ENCODE assay signal across 12 mouse cellular contexts in the genomic region with DNA sequence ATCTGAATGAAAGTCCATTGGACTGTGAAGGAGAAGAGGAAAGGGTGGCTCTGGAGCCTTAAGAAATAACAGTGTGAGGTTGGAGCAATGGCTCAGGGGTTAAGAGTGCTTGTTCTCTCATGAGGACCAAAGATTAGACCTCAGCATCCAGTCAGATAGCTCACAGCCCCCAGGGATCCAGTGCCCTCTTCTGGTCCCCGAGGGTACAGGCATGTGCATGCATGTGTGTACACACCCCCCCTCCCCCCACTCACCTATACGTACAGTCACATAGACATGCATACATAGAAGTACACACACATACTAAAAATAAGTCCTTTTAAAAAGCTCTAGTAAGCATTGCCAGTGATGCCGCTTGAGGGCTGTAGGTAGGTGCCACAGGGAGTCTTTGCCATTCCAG.
A peak's percentile ranks its signal among the peaks of the same experiment; 100 is the strongest.
DNase-seq lines count a peak whose midpoint lies in the region; ATAC-seq and TF ChIP-seq lines count a peak whose summit lies in the region.
"Had no signal": no experiment of that assay in that cellular context is flagged by ENCODE, and none has a peak within 500 bp of the region (broad histone marks: within the 10 kb centered on the region; RNA-seq: fewer than 3 reads in every experiment).

No protein-coding gene starts in this region.

- H3K4me3 ChIP-seq in bone marrow, adult 2 months (replicated peaks; ENCODE audit: control insufficient read depth, low read depth, low read length) = no peak overlapping the region
- H3K4me3 ChIP-seq: hindbrain, embryonic 15.5 days; limb, embryonic 12.5 days; midbrain, embryonic 12.5 days had no signal

- TF ChIP-seq POLR2A in bone marrow, adult 2 months (IDR thresholded peaks at IDR 0.05; ENCODE audit: borderline replicate concordance, control insufficient read depth, low read depth, low read length) = no peak

- no peak overlapping the region for H3K27ac ChIP-seq in bone marrow, adult 2 months (ENCODE audit: control insufficient read depth, insufficient read depth, low read depth, low read length, poor library complexity)
- H3K27ac ChIP-seq: hindbrain, embryonic 15.5 days; limb, embryonic 12.5 days; midbrain, embryonic 12.5 days had no signal

- peaks cover 1% of the 10 kb centered on the region for H3K4me1 ChIP-seq in bone marrow, adult 2 months (ENCODE audit: control insufficient read depth, insufficient read depth, low read length)

- WGBS in bone marrow, adult 2 months = 67% methylated on average over 3 of the region's 3 CpGs

- ATAC-seq in erythroblast, adult 5-6 weeks (replicated peaks; ENCODE audit: low FRiP score, poor library complexity, severe bottlenecking) = no peak

- TF ChIP-seq CTCF in bone marrow, adult 2 months (IDR thresholded peaks at IDR 0.05; ENCODE audit: control insufficient read depth, insufficient read depth, low read length) = peak; percentile 30; the same call in 1 of the 2 replicates

- peak; percentile 61 to 65 for DNase-seq in cerebellum, postnatal 10 days
- DNase-seq in cerebellum, adult 8-10 months = no peak
- DNase-seq in kidney, postnatal 4 days = peak; percentile 41 to 45
- no peak for DNase-seq in kidney, adult 11 months
- peak; percentile 45 for DNase-seq in A20 (ENCODE audit: low read depth, low spot score)
- no peak for DNase-seq in right cerebral cortex, postnatal 36 days (ENCODE audit: low spot score in 2 of 2)
- DNase-seq: right cerebral cortex, postnatal 25 days had no signal

Comparison
In these comparisons a context has a peak if more than half of its experiments do, and no peak if none do; other contexts are left out.
1. DNase-seq: peak in cerebellum, postnatal 10 days (2 of 2), kidney, postnatal 4 days (2 of 2) and A20 (single experiment); none in cerebellum, adult 8-10 months (single experiment), kidney, adult 11 months (single experiment) and right cerebral cortex, postnatal 36 days (0 of 2).